Mouse (Mus musculus): ENCODE measurements around the gene Pcnp.

- TF ChIP-seq POLR2A (IDR thresholded peaks at IDR 0.05; ENCODE audit: borderline replicate concordance, extremely low read depth, low read depth, low read length) (no peak), CTCF (IDR thresholded peaks at IDR 0.05; ENCODE audit: insufficient read depth, low read length) (no peak)
Observed at GRCm38 (mm10) chr16:56006798-56007197, 22.7 kb downstream of the Pcnp start.

All from lung, adult 2 months (tissue).